Mouse (Mus musculus) embryonic facial prominence, embryonic 15.5 days (tissue): ENCODE data around the gene Zfp329. TPM values are rescaled to one million over a fixed set of nuclear protein-coding genes. Genes with fewer than 3 reads are reported as not detected.

Experiments used
- ATAC-seq: fragments of 200-750 bp; cut with Nextera tagmentation; 2 replicates; pipeline ENCODE4 v1.8.0; 2017; ENCODE audit warnings: low read depth, moderate TSS enrichment; ENCODE audit not compliant: insufficient number of reproducible peaks, low FRiP score, low TSS enrichment
- H3K27ac ChIP-seq: fragments of 300-500 bp; sonication (generic); replicated peaks from 2 replicates; pipeline ENCODE4 v1.5.1; 2015; ENCODE audit warnings: mild to moderate bottlenecking, inconsistent platforms
- H3K27me3 ChIP-seq: fragments of 300-500 bp; sonication (generic); 2 replicates; pipeline ENCODE4 v1.6.1; 2015; ENCODE audit warnings: inconsistent platforms
- H3K36me3 ChIP-seq: fragments of 300-500 bp; sonication (generic); 2 replicates; pipeline ENCODE4 v1.6.1; 2015; ENCODE audit warnings: mild to moderate bottlenecking, inconsistent platforms
- H3K4me1 ChIP-seq: fragments of 300-500 bp; sonication (generic); 2 replicates; pipeline ENCODE4 v1.6.1; 2015; ENCODE audit warnings: inconsistent platforms
- H3K4me2 ChIP-seq: fragments of 300-500 bp; sonication (generic); replicated peaks from 2 replicates; pipeline ENCODE4 v1.6.1; 2015; ENCODE audit warnings: mild to moderate bottlenecking, inconsistent platforms
- H3K4me3 ChIP-seq: fragments of 300-500 bp; sonication (generic); replicated peaks from 2 replicates; pipeline ENCODE4 v1.5.1; 2015; ENCODE audit warnings: mild to moderate bottlenecking, inconsistent platforms
- H3K9ac ChIP-seq: fragments of 300-500 bp; sonication (generic); 2 replicates; pipeline ENCODE4 v1.6.1; 2015; ENCODE audit warnings: inconsistent platforms
- H3K9me3 ChIP-seq: fragments of 300-500 bp; sonication (generic); replicated peaks from 2 replicates; pipeline ENCODE4 v1.6.1; 2016; ENCODE audit warnings: inconsistent platforms
- WGBS: fragments of 180-500 bp; shearing (Covaris S2); methylation state at CpG from one replicate; pipeline ENCODE4 v1.1.7; 2015; 5-methylcytosine and 5-hydroxymethylcytosine counted together
- polyA plus RNA-seq: library from polyadenylated mRNA; unstranded; fragments of >200 nt; fragmentation: Nextera tagmentation; extraction: Ambion mirVana; gene quantifications from 2 replicates; pipeline ENCODE4 v1.2.1, GENCODE M21; 2015

The Zfp329 gene
- polyA plus RNA-seq, 1 experiment from 2014 or later, result 15.5 TPM

- H3K4me3 ChIP-seq, result no peak overlapping the region
- H3K9me3 ChIP-seq, result no peaks in the 10 kb centered on the region
- no peak overlapping the region for H3K9ac ChIP-seq
- H3K4me1 ChIP-seq, result no peaks in the 10 kb centered on the region
- H3K27ac ChIP-seq, result no peak overlapping the region
- 19% methylated on average over 5 of the region's 5 CpGs for WGBS
- no peaks in the 10 kb centered on the region for H3K36me3 ChIP-seq
- no peak overlapping the region for H3K4me2 ChIP-seq
- no peaks in the 10 kb centered on the region for H3K27me3 ChIP-seq
- ATAC-seq, result no peak
These were observed 30.6 kb downstream of the Zfp329 start for GRCm38 (mm10) chr7:12788025-12788424.

- no peaks in the 10 kb centered on the region for H3K27me3 ChIP-seq
- H3K36me3 ChIP-seq, result no peaks in the 10 kb centered on the region
- ATAC-seq, result no peak
- H3K4me2 ChIP-seq, result no peak overlapping the region
- H3K4me1 ChIP-seq, result no peaks in the 10 kb centered on the region
- no peak overlapping the region for H3K27ac ChIP-seq
- H3K9me3 ChIP-seq, result no peaks in the 10 kb centered on the region
- no peak overlapping the region for H3K9ac ChIP-seq
- no peak overlapping the region for H3K4me3 ChIP-seq
- WGBS, result 59% methylated on average over 6 of the region's 6 CpGs
These were observed 31.3 kb downstream of the Zfp329 start for GRCm38 (mm10) chr7:12787333-12787732.

GRCm38 (mm10) chr7:12780151-12780830 lies 38.4 kb downstream of the Zfp329 start:
- under 1% methylated on average over 57 of the region's 57 CpGs for WGBS
- H3K9ac ChIP-seq, result peak overlapping the region; percentile 77
- ATAC-seq, result peak; percentile 92
- no peaks in the 10 kb centered on the region for H3K27me3 ChIP-seq
- H3K36me3 ChIP-seq, result peaks cover 2% of the 10 kb centered on the region
- peaks cover 9% of the 10 kb centered on the region for H3K4me1 ChIP-seq
- H3K4me2 ChIP-seq, result peak overlapping the region; percentile 98
- H3K4me3 ChIP-seq, result peak overlapping the region; percentile 70
- no peaks in the 10 kb centered on the region for H3K9me3 ChIP-seq
- H3K27ac ChIP-seq, result no peak overlapping the region; the same call in 1 of the 2 replicates

- H3K4me3 ChIP-seq, result peak overlapping the region; percentile 70
- no peak for ATAC-seq
- peak overlapping the region; percentile 77 for H3K9ac ChIP-seq
- H3K9me3 ChIP-seq, result no peaks in the 10 kb centered on the region
- no peaks in the 10 kb centered on the region for H3K27me3 ChIP-seq
- no peak overlapping the region for H3K27ac ChIP-seq
- peak overlapping the region; percentile 98 for H3K4me2 ChIP-seq
- WGBS, result 17% methylated on average over 10 of the region's 10 CpGs
- H3K4me1 ChIP-seq, result peaks cover 9% of the 10 kb centered on the region
- H3K36me3 ChIP-seq, result peaks cover 7% of the 10 kb centered on the region
These were observed 38.9 kb downstream of the Zfp329 start for GRCm38 (mm10) chr7:12779782-12780150.

GRCm38 (mm10) chr7:12779141-12779540 lies 39.5 kb downstream of the Zfp329 start:
- 91% methylated on average over 5 of the region's 5 CpGs for WGBS
- peaks cover 13% of the 10 kb centered on the region for H3K36me3 ChIP-seq
- H3K4me3 ChIP-seq, result peak overlapping the region; percentile 70; the same call in 1 of the 2 replicates

GRCm38 (mm10) chr7:12774606-12775005 lies 44.1 kb downstream of the Zfp329 start:
- ATAC-seq, result no peak
- Histone ChIP-seq H3K27me3 (no peaks in the 10 kb centered on the region), H3K9me3 (no peaks in the 10 kb centered on the region), H3K9ac (no peak overlapping the region), H3K27ac (no peak overlapping the region), H3K36me3 (peaks cover 45% of the 10 kb centered on the region), H3K4me1 (peaks cover 5% of the 10 kb centered on the region), H3K4me2 (no peak overlapping the region), H3K4me3 (no peak overlapping the region)
- 100% methylated on average over 1 of the region's 1 CpGs for WGBS

More at GRCm38 (mm10) chr7:12779141-12779540, 39.5 kb downstream of the Zfp329 start:
- Histone ChIP-seq H3K9ac (no peak overlapping the region), H3K27me3 (no peaks in the 10 kb centered on the region), H3K27ac (no peak overlapping the region), H3K4me1 (peaks cover 9% of the 10 kb centered on the region), H3K9me3 (no peaks in the 10 kb centered on the region), H3K4me2 (no peak overlapping the region)
- ATAC-seq, result no peak

- no peak for ATAC-seq
- no peaks in the 10 kb centered on the region for H3K9me3 ChIP-seq
- no peak overlapping the region for H3K4me2 ChIP-seq
- H3K36me3 ChIP-seq, result peaks cover 50% of the 10 kb centered on the region
- H3K27me3 ChIP-seq, result no peaks in the 10 kb centered on the region
- no peak overlapping the region for H3K27ac ChIP-seq
- H3K4me3 ChIP-seq, result no peak overlapping the region
- no peaks in the 10 kb centered on the region for H3K4me1 ChIP-seq
- 91% methylated on average over 9 of the region's 9 CpGs for WGBS
- no peak overlapping the region for H3K9ac ChIP-seq
These were observed 44.5 kb downstream of the Zfp329 start for GRCm38 (mm10) chr7:12774111-12774510.

Other genes with a start within 250 kb of the Zfp329 start
- gene Vmn2r53, start 210.1 kb downstream of the Zfp329 start, polyA plus RNA-seq, result 0.03 TPM in 1 of 2 replicates, not detected in the other
- gene Vmn2r54, start 178.5 kb downstream of the Zfp329 start, polyA plus RNA-seq, result not detected in 2 replicates
- not detected in 2 replicates for gene Vmn2r55, start 133.9 kb downstream of the Zfp329 start, polyA plus RNA-seq
- not detected in 2 replicates for gene Vmn2r56, start 83.9 kb downstream of the Zfp329 start, polyA plus RNA-seq
- gene Zscan18, start 15.2 kb downstream of the Zfp329 start, polyA plus RNA-seq, result 8.8 and 10.4 TPM in 2 replicates
- 36.6 and 39.7 TPM in 2 replicates for gene Zfp110, start 15.9 kb upstream of the Zfp329 start, polyA plus RNA-seq
- gene Zfp128, start 62.3 kb upstream of the Zfp329 start, polyA plus RNA-seq, result 5.0 and 5.1 TPM in 2 replicates
- gene Zscan22, start 79.0 kb upstream of the Zfp329 start, polyA plus RNA-seq, result 17.5 and 17.7 TPM in 2 replicates
- 1,070 and 1,140 TPM in 2 replicates for gene Rps5, start 103.4 kb upstream of the Zfp329 start, polyA plus RNA-seq
- gene Rnf225, start 108.6 kb upstream of the Zfp329 start, polyA plus RNA-seq, result 2.6 and 2.8 TPM in 2 replicates
- gene Zfp324, start 147.0 kb upstream of the Zfp329 start, polyA plus RNA-seq, result 12.9 and 14.0 TPM in 2 replicates
- 8.6 and 10.7 TPM in 2 replicates for gene Zfp446, start 159.0 kb upstream of the Zfp329 start, polyA plus RNA-seq
- 0.20 TPM in 1 of 2 replicates, not detected in the other for gene Slc27a5, start 179.3 kb upstream of the Zfp329 start, polyA plus RNA-seq
- 279 and 290 TPM in 2 replicates for gene Trim28, start 180.3 kb upstream of the Zfp329 start, polyA plus RNA-seq
- 26.0 and 29.4 TPM in 2 replicates for gene Zbtb45, start 191.2 kb upstream of the Zfp329 start, polyA plus RNA-seq
- 179 and 184 TPM in 2 replicates for gene Chmp2a, start 215.9 kb upstream of the Zfp329 start, polyA plus RNA-seq
- 126 and 127 TPM in 2 replicates for gene Ube2m, start 219.4 kb upstream of the Zfp329 start, polyA plus RNA-seq
- gene Mzf1, start 235.9 kb upstream of the Zfp329 start, polyA plus RNA-seq, result 4.4 and 4.6 TPM in 2 replicates